Mouse (Mus musculus): ENCODE data around the gene Zfp239. TPM values are rescaled to one million over a fixed set of nuclear protein-coding genes. Genes with fewer than 3 reads are reported as not detected.
"Not testable (repeated sequence)": the region's sequence is repeated elsewhere in the genome, so short reads cannot be mapped to it uniquely, and the experiment has no call there.

Zfp239 gene
- polyA plus RNA-seq, 1 experiment from 2014 or later: 8.7 TPM

DNA sequence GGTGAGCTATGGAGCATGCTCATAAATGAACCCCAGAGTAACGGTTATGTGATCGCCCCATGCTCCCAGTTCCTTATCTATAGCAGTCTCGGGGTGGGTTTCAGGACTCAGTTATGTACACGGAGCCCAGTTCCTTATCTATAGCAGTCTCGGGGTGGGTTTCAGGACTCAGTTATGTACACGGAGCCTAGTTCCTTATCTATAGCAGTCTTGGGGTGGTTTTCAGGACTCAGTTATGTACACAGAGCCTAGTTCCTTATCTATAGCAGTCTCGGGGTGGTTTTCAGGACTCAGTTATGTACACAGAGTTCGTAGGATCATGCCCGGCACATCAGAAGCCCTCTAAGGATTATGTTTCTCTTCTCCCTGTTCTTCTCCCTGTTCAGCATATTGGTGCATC lies 17.3 kb upstream of the Zfp239 start:
- WGBS: 35% methylated on average over 9 of the region's 9 CpGs
- Histone ChIP-seq H3K27me3 (replicated peaks; ENCODE audit: control insufficient read depth, insufficient read depth, low read length) (no peaks in the 10 kb centered on the region), H3K36me3 (ENCODE audit: control insufficient read depth, insufficient read depth, low read length) (peaks cover 20% of the 10 kb centered on the region), H3K9ac (ENCODE audit: low read depth, low read length) (no peak overlapping the region), H3K4me3 (ENCODE audit: low read depth, low read length) (no peak overlapping the region), H3K4me1 (replicated peaks; ENCODE audit: control insufficient read depth, insufficient read depth, low read length) (peaks cover 17% of the 10 kb centered on the region), H3K9me3 (ENCODE audit: control insufficient read depth, low read length) (no peaks in the 10 kb centered on the region), H3K4me2 (peak overlapping the region; percentile 33), H3K27ac (ENCODE audit: low read depth, low read length) (peak overlapping the region; percentile 70)
- DNase-seq (ENCODE audit: low spot score): no peak
- ATAC-seq (replicated peaks; ENCODE audit: low FRiP score): peak; percentile 32

- DNase-seq (ENCODE audit: low spot score); H3K4me3 ChIP-seq (ENCODE audit: low read depth, low read length); H3K27ac ChIP-seq (ENCODE audit: low read depth, low read length); H3K4me2 ChIP-seq; H3K9me3 ChIP-seq (ENCODE audit: control insufficient read depth, low read length); ATAC-seq (replicated peaks; ENCODE audit: low FRiP score); H3K9ac ChIP-seq (ENCODE audit: low read depth, low read length); H3K27me3 ChIP-seq (replicated peaks; ENCODE audit: control insufficient read depth, insufficient read depth, low read length): not testable (repeated sequence)
- WGBS: 93% methylated on average over 4 of the region's 4 CpGs
- H3K4me1 ChIP-seq (replicated peaks; ENCODE audit: control insufficient read depth, insufficient read depth, low read length): peaks cover 17% of the 10 kb centered on the region
- peaks cover 20% of the 10 kb centered on the region for H3K36me3 ChIP-seq (ENCODE audit: control insufficient read depth, insufficient read depth, low read length)
Observed at GRCm38 (mm10) chr6:117846671-117847070, 15.2 kb upstream of the Zfp239 start.

- 86% methylated on average over 2 of the region's 2 CpGs for WGBS
- Histone ChIP-seq H3K27ac (ENCODE audit: low read depth, low read length) (no peak overlapping the region), H3K9ac (ENCODE audit: low read depth, low read length) (no peak overlapping the region), H3K9me3 (ENCODE audit: control insufficient read depth, low read length) (no peaks in the 10 kb centered on the region), H3K4me2 (no peak overlapping the region), H3K36me3 (ENCODE audit: control insufficient read depth, insufficient read depth, low read length) (peaks cover 20% of the 10 kb centered on the region), H3K4me3 (ENCODE audit: low read depth, low read length) (no peak overlapping the region), H3K4me1 (replicated peaks; ENCODE audit: control insufficient read depth, insufficient read depth, low read length) (peaks cover 8% of the 10 kb centered on the region), H3K27me3 (replicated peaks; ENCODE audit: control insufficient read depth, insufficient read depth, low read length) (no peaks in the 10 kb centered on the region)
- DNase-seq (ENCODE audit: low spot score): no peak
- no peak for ATAC-seq (replicated peaks; ENCODE audit: low FRiP score)
Observed at GRCm38 (mm10) chr6:117847772-117848171, 14.1 kb upstream of the Zfp239 start.

DNA sequence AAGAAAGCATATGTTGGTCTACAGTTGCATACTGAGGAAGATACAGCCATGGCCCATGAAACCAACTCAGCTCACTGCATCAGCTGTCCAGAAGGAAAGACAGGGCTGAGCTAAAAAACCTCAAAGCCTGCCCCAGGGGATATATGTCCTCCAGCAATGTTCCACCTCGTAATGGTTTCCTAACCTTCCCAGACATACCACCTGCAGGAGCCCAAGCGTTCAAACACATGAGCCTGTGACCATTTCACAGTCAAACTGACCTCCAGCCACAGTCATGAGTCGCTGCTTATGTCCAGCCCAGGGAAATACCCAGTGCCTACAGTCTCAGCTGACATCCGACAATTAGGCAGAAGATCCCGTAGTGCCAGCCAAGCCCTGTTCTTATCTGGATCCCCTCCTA lies 13.3 kb upstream of the Zfp239 start:
- H3K9me3 ChIP-seq (ENCODE audit: control insufficient read depth, low read length): no peaks in the 10 kb centered on the region
- H3K4me3 ChIP-seq (ENCODE audit: low read depth, low read length): no peak overlapping the region
- DNase-seq (ENCODE audit: low spot score) (no peak), ATAC-seq (replicated peaks; ENCODE audit: low FRiP score) (no peak)
- no peak overlapping the region for H3K27ac ChIP-seq (ENCODE audit: low read depth, low read length)
- no peak overlapping the region for H3K4me2 ChIP-seq
- no peaks in the 10 kb centered on the region for H3K27me3 ChIP-seq (replicated peaks; ENCODE audit: control insufficient read depth, insufficient read depth, low read length)
- H3K9ac ChIP-seq (ENCODE audit: low read depth, low read length): no peak overlapping the region
- peaks cover 7% of the 10 kb centered on the region for H3K4me1 ChIP-seq (replicated peaks; ENCODE audit: control insufficient read depth, insufficient read depth, low read length)
- peaks cover 16% of the 10 kb centered on the region for H3K36me3 ChIP-seq (ENCODE audit: control insufficient read depth, insufficient read depth, low read length)
- WGBS: 83% methylated on average over 5 of the region's 5 CpGs

GRCm38 (mm10) chr6:117851747-117852146 lies 10.2 kb upstream of the Zfp239 start:
- H3K9me3 ChIP-seq (ENCODE audit: control insufficient read depth, low read length): no peaks in the 10 kb centered on the region
- no peaks in the 10 kb centered on the region for H3K4me1 ChIP-seq (replicated peaks; ENCODE audit: control insufficient read depth, insufficient read depth, low read length)
- no peak overlapping the region for H3K27ac ChIP-seq (ENCODE audit: low read depth, low read length)
- no peak for ATAC-seq (replicated peaks; ENCODE audit: low FRiP score)
- no peak overlapping the region for H3K4me2 ChIP-seq
- no peak for DNase-seq (ENCODE audit: low spot score)
- peaks cover 4% of the 10 kb centered on the region; the same call in 1 of the 2 replicates for H3K36me3 ChIP-seq (ENCODE audit: control insufficient read depth, insufficient read depth, low read length)
- 51% methylated on average over 2 of the region's 2 CpGs for WGBS
- no peak overlapping the region for H3K9ac ChIP-seq (ENCODE audit: low read depth, low read length)
- H3K4me3 ChIP-seq (ENCODE audit: low read depth, low read length): no peak overlapping the region
- H3K27me3 ChIP-seq (replicated peaks; ENCODE audit: control insufficient read depth, insufficient read depth, low read length): no peaks in the 10 kb centered on the region

DNA sequence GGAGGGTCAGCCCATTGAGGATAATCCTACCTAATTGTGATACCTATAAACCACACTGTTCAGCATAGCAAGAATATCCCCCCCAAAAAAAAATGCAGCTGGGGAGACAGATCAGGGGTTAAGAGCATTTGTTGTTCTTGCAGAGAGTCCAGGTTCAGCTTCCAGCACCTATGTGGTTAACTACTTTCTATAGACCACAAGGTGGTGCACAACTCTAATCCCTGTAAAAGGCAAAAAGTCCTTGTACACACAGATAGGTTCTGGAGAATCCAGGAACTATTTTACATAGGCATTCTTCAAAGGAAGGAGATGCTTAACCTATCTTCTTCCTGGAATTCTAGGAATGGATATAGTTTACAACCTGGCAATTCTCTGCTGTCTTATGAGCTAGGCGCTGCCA lies 3.9 kb upstream of the Zfp239 start:
- no peak overlapping the region for H3K4me2 ChIP-seq
- H3K9me3 ChIP-seq (ENCODE audit: control insufficient read depth, low read length): no peaks in the 10 kb centered on the region
- H3K27me3 ChIP-seq (replicated peaks; ENCODE audit: control insufficient read depth, insufficient read depth, low read length): no peaks in the 10 kb centered on the region
- WGBS: 78% methylated on average over 1 of the region's 1 CpGs
- no peak overlapping the region for H3K4me3 ChIP-seq (ENCODE audit: low read depth, low read length)
- no peak overlapping the region for H3K9ac ChIP-seq (ENCODE audit: low read depth, low read length)
- H3K27ac ChIP-seq (ENCODE audit: low read depth, low read length): no peak overlapping the region
- no peaks in the 10 kb centered on the region for H3K4me1 ChIP-seq (replicated peaks; ENCODE audit: control insufficient read depth, insufficient read depth, low read length)
- DNase-seq (ENCODE audit: low spot score) (no peak), ATAC-seq (replicated peaks; ENCODE audit: low FRiP score) (no peak)
- no peaks in the 10 kb centered on the region for H3K36me3 ChIP-seq (ENCODE audit: control insufficient read depth, insufficient read depth, low read length)

GRCm38 (mm10) chr6:117862465-117862864 lies 565 bp downstream of the Zfp239 start:
- DNase-seq (ENCODE audit: low spot score): no peak
- no peaks in the 10 kb centered on the region for H3K27me3 ChIP-seq (replicated peaks; ENCODE audit: control insufficient read depth, insufficient read depth, low read length)
- peak overlapping the region; percentile 68; the same call in 1 of the 2 replicates for H3K9ac ChIP-seq (ENCODE audit: low read depth, low read length)
- 0 out of 2 replicates have a peak, but pooled peaks cover 4% of the 10 kb centered on the region for H3K4me1 ChIP-seq (replicated peaks; ENCODE audit: control insufficient read depth, insufficient read depth, low read length)
- H3K9me3 ChIP-seq (ENCODE audit: control insufficient read depth, low read length): no peaks in the 10 kb centered on the region
- ATAC-seq (replicated peaks; ENCODE audit: low FRiP score): peak; percentile 82
- H3K4me3 ChIP-seq (ENCODE audit: low read depth, low read length): peak overlapping the region; percentile 73
- no peak overlapping the region for H3K27ac ChIP-seq (ENCODE audit: low read depth, low read length)
- H3K36me3 ChIP-seq (ENCODE audit: control insufficient read depth, insufficient read depth, low read length): no peaks in the 10 kb centered on the region
- H3K4me2 ChIP-seq: peak overlapping the region; percentile 97
- WGBS: 48% methylated on average over 8 of the region's 8 CpGs

DNA sequence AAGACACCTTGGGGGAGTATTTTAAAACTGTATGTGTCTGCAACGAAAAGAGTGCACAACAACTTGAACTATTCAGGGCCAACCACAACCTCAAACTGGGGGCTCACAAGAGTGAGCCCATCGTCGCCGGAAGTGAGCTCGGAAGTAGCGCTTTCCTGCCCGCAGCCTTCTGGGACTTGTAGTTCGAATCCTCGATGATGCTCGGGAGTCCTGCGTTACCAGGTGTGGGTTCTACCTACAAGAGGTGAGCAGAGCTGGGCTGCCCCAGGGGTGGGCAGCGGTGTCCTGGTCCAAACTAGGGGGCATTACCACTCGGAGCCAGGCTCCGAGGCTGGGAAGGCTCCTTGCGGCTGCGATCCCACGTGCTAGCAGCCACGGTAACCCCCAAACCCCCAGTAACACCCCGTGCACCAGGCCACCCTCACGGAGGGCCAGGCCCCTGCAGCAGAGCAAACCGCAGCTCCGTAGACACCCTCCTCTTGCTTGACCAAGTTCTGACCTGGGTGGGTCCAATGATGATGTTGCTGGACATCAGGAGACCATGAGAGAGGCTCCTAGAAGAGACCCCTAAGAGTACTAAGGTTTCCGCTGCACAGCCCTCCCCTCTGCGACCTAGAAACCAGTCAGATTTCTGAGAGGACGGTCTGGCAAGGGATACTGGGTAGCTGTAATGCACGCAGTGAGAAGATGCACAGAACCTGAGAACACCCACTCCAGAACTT lies 1.2 kb downstream of the Zfp239 start:
- Histone ChIP-seq H3K4me2 (peak overlapping the region; percentile 97), H3K27me3 (replicated peaks; ENCODE audit: control insufficient read depth, insufficient read depth, low read length) (no peaks in the 10 kb centered on the region), H3K9ac (ENCODE audit: low read depth, low read length) (peak overlapping the region; percentile 68), H3K9me3 (ENCODE audit: control insufficient read depth, low read length) (no peaks in the 10 kb centered on the region), H3K36me3 (ENCODE audit: control insufficient read depth, insufficient read depth, low read length) (no peaks in the 10 kb centered on the region), H3K27ac (ENCODE audit: low read depth, low read length) (no peak overlapping the region), H3K4me1 (replicated peaks; ENCODE audit: control insufficient read depth, insufficient read depth, low read length) (0 out of 2 replicates have a peak, but pooled peaks cover 4% of the 10 kb centered on the region), H3K4me3 (ENCODE audit: low read depth, low read length) (peak overlapping the region; percentile 73)
- DNase-seq (ENCODE audit: low spot score): peak; percentile 67
- ATAC-seq (replicated peaks; ENCODE audit: low FRiP score): peak; percentile 87
- WGBS: 2% methylated on average over 26 of the region's 26 CpGs

GRCm38 (mm10) chr6:117863751-117864150 lies 1.9 kb downstream of the Zfp239 start:
- Histone ChIP-seq H3K9ac (ENCODE audit: low read depth, low read length) (no peak overlapping the region; the same call in 1 of the 2 replicates), H3K36me3 (ENCODE audit: control insufficient read depth, insufficient read depth, low read length) (no peaks in the 10 kb centered on the region), H3K4me3 (ENCODE audit: low read depth, low read length) (peak overlapping the region; percentile 73)

More at GRCm38 (mm10) chr6:117863751-117864150, 1.9 kb downstream of the Zfp239 start:
- no peak overlapping the region for H3K27ac ChIP-seq (ENCODE audit: low read depth, low read length)
- ATAC-seq (replicated peaks; ENCODE audit: low FRiP score) (no peak), DNase-seq (ENCODE audit: low spot score) (no peak)
- H3K27me3 ChIP-seq (replicated peaks; ENCODE audit: control insufficient read depth, insufficient read depth, low read length): no peaks in the 10 kb centered on the region
- no peaks in the 10 kb centered on the region for H3K9me3 ChIP-seq (ENCODE audit: control insufficient read depth, low read length)
- WGBS: 90% methylated on average over 8 of the region's 8 CpGs
- peak overlapping the region; percentile 97 for H3K4me2 ChIP-seq
- 0 out of 2 replicates have a peak, but pooled peaks cover 4% of the 10 kb centered on the region for H3K4me1 ChIP-seq (replicated peaks; ENCODE audit: control insufficient read depth, insufficient read depth, low read length)
